9 mouse cellular contexts compared by ENCODE assay signal in the genomic region with DNA sequence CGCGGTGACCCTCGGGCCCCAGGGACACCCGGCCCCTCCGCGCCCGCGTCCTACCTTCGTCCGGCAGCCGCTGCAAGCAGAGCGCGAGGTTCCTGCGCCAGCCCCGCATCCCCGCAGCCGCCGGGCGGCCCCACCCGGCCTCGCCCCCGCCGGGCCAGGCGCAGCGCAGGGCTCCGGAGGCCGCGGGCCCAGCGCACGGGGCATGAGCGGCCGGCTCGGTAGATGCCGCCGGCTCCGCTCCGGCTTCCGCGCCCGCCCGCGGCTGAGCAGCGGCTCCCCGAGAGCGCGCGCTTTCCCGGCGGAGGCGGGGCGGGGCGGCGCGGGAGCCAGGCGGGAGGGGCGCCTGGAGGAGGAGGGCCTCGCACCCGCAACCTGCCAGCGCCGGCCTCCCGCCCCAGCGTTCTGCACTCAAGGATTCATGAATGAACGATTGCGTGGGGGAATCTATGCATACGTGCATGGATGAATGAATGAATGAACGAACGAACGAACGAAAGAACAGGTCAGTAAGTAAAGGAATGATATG. TPM values are rescaled to one million over a fixed set of nuclear protein-coding genes. Genes with fewer than 3 reads are reported as not detected.
A peak's percentile ranks its signal among the peaks of the same experiment; 100 is the strongest.
DNase-seq lines count a peak whose midpoint lies in the region; ATAC-seq lines count a peak whose summit lies in the region.
"Had no signal": no experiment of that assay in that cellular context is flagged by ENCODE, and none has a peak within 500 bp of the region (broad histone marks: within the 10 kb centered on the region; RNA-seq: fewer than 3 reads in every experiment).

No protein-coding gene starts in this region.

- H3K4me1 ChIP-seq in heart, embryonic 11.5 days (ENCODE audit: control insufficient read depth, insufficient read depth, low read length): peaks cover 5% of the 10 kb centered on the region
- peaks cover 31% of the 10 kb centered on the region for H3K4me1 ChIP-seq in hindbrain, embryonic 10.5 days (replicated peaks)
- peaks cover 15% of the 10 kb centered on the region for H3K4me1 ChIP-seq in midbrain, embryonic 11.5 days (ENCODE audit: control insufficient read depth, insufficient read depth, low read length)

- 5% methylated on average over 65 of the region's 69 CpGs for WGBS in heart, embryonic 11.5 days (ENCODE audit: insufficient replicate concordance)
- 6% methylated on average over 69 of the region's 69 CpGs for WGBS in hindbrain, embryonic 10.5 days
- 4% methylated on average over 63 of the region's 69 CpGs for WGBS in midbrain, embryonic 11.5 days

- peaks cover 78% of the 10 kb centered on the region for H3K27me3 ChIP-seq in heart, embryonic 11.5 days (ENCODE audit: control insufficient read depth, insufficient read depth, low read length)
- H3K27me3 ChIP-seq in hindbrain, embryonic 10.5 days (ENCODE audit: insufficient read depth, poor library complexity, severe bottlenecking): peaks cover 81% of the 10 kb centered on the region
- peaks cover 28% of the 10 kb centered on the region for H3K27me3 ChIP-seq in midbrain, embryonic 11.5 days (ENCODE audit: control insufficient read depth, insufficient read depth, low read length)

- ATAC-seq in heart, embryonic 11.5 days (replicated peaks; ENCODE audit: insufficient number of reproducible peaks, low FRiP score, low TSS enrichment): no peak
- ATAC-seq in midbrain, embryonic 11.5 days (ENCODE audit: low FRiP score): peak; percentile 41
- no peak for ATAC-seq in megakaryocyte progenitor cell, adult 5-6 weeks (replicated peaks; ENCODE audit: poor library complexity)

- H3K4me3 ChIP-seq in heart, embryonic 11.5 days (ENCODE audit: low read depth, low read length): peak overlapping the region; percentile 51
- peak overlapping the region; percentile 66 for H3K4me3 ChIP-seq in hindbrain, embryonic 10.5 days
- peak overlapping the region; percentile 55 for H3K4me3 ChIP-seq in midbrain, embryonic 11.5 days (ENCODE audit: low read depth, low read length)

- peak overlapping the region; percentile 95 for H3K4me2 ChIP-seq in heart, embryonic 11.5 days
- peak overlapping the region; percentile 94 for H3K4me2 ChIP-seq in midbrain, embryonic 11.5 days

- H3K36me3 ChIP-seq in heart, embryonic 11.5 days (ENCODE audit: control insufficient read depth, insufficient read depth, low read length): no peaks in the 10 kb centered on the region
- no peaks in the 10 kb centered on the region for H3K36me3 ChIP-seq in hindbrain, embryonic 10.5 days
- H3K36me3 ChIP-seq in midbrain, embryonic 11.5 days (ENCODE audit: control insufficient read depth, insufficient read depth, low read length): no peaks in the 10 kb centered on the region

- no peak for DNase-seq in heart, adult 8-10 months (ENCODE audit: low spot score)
- peak; percentile 53 for DNase-seq in brain, adult 2 months (ENCODE audit: low read depth, low spot score)
- DNase-seq in hindbrain, embryonic 10.5 days (ENCODE audit: low spot score): no peak
- DNase-seq in midbrain, embryonic 11.5 days (ENCODE audit: low spot score, missing footprints): peak; percentile 88
- no peak for DNase-seq in ovary, adult 18-20 months (ENCODE audit: low spot score)
- no peak for DNase-seq in kidney, adult 9 months

- no peak overlapping the region for H3K9ac ChIP-seq in heart, embryonic 11.5 days (ENCODE audit: low read depth, low read length)
- H3K9ac ChIP-seq in midbrain, embryonic 11.5 days (ENCODE audit: low read length): peak overlapping the region; percentile 53

- H3K9me3 ChIP-seq in heart, embryonic 11.5 days (replicated peaks; ENCODE audit: control insufficient read depth, low read length): no peaks in the 10 kb centered on the region
- H3K9me3 ChIP-seq in hindbrain, embryonic 10.5 days: no peaks in the 10 kb centered on the region
- H3K9me3 ChIP-seq in midbrain, embryonic 11.5 days (ENCODE audit: control insufficient read depth, low read length): no peaks in the 10 kb centered on the region

- H3K27ac ChIP-seq in heart, embryonic 11.5 days (ENCODE audit: low read depth, low read length): no peak overlapping the region
- H3K27ac ChIP-seq in hindbrain, embryonic 10.5 days: peak overlapping the region; percentile 66; the same call in 1 of the 2 replicates
- no peak overlapping the region for H3K27ac ChIP-seq in midbrain, embryonic 11.5 days (ENCODE audit: low read depth, low read length)

RNA-seq across cellular contexts. Expression of gene Grip2, which starts 16.6 kb away (rescaled TPM):
- polyA plus RNA-seq in heart, embryonic 11.5 days (2014; fragmentation: Nextera tagmentation; extraction: Ambion mirVana): 4.5 and 6.2 TPM in 2 replicates
- total RNA-seq in heart, adult 8-10 months (2022): 10 to 100 TPM in 1 of 4 experiments, 1 to 10 TPM in 3; 5.2 to 10.4 (median 7.1) TPM
- polyA plus RNA-seq in hindbrain, embryonic 10.5 days (2016; fragmentation: Nextera tagmentation; extraction: Ambion mirVana): 0.36 and 0.71 TPM in 2 replicates
- polyA plus RNA-seq in midbrain, embryonic 11.5 days (2014; fragmentation: Nextera tagmentation; extraction: Ambion mirVana): 0.46 and 0.76 TPM in 2 replicates
- not detected in 2 replicates for total RNA-seq in megakaryocyte progenitor cell, adult 5-6 weeks (2015)
- not detected in 2 replicates for total RNA-seq in megakaryocyte progenitor cell, adult 5-6 weeks (2017)
- total RNA-seq: MEL had no signal

RNA-seq across cellular contexts. Expression of gene Ccdc174, which starts 34.2 kb away (rescaled TPM):
- polyA plus RNA-seq in heart, embryonic 11.5 days (2014; fragmentation: Nextera tagmentation; extraction: Ambion mirVana): 24.2 and 30.2 TPM in 2 replicates
- 10 to 100 TPM in 2 of 4 experiments, 1 to 10 TPM in 2; 6.9 to 14.2 (median 9.4) TPM for total RNA-seq in heart, adult 8-10 months (2022)
- 32.2 and 35.1 TPM in 2 replicates for polyA plus RNA-seq in hindbrain, embryonic 10.5 days (2016; fragmentation: Nextera tagmentation; extraction: Ambion mirVana)
- 50.2 and 52.8 TPM in 2 replicates for polyA plus RNA-seq in midbrain, embryonic 11.5 days (2014; fragmentation: Nextera tagmentation; extraction: Ambion mirVana)
- 35.5 and 36.3 TPM in 2 replicates for total RNA-seq in megakaryocyte progenitor cell, adult 5-6 weeks (2015)
- total RNA-seq in megakaryocyte progenitor cell, adult 5-6 weeks (2017): 38.0 and 54.6 TPM in 2 replicates

RNA-seq across cellular contexts. Expression of gene 4930590J08Rik, which starts 58.9 kb away (rescaled TPM):
- polyA plus RNA-seq in heart, embryonic 11.5 days (2014; fragmentation: Nextera tagmentation; extraction: Ambion mirVana): 0.20 and 0.25 TPM in 2 replicates
- under 1 TPM; 0.14 to 0.83 (median 0.63) TPM for total RNA-seq in heart, adult 8-10 months (2022)
- 0.30 and 0.50 TPM in 2 replicates for polyA plus RNA-seq in hindbrain, embryonic 10.5 days (2016; fragmentation: Nextera tagmentation; extraction: Ambion mirVana)
- polyA plus RNA-seq in midbrain, embryonic 11.5 days (2014; fragmentation: Nextera tagmentation; extraction: Ambion mirVana): 0.45 and 0.62 TPM in 2 replicates
- total RNA-seq in megakaryocyte progenitor cell, adult 5-6 weeks (2015): 0.69 and 0.78 TPM in 2 replicates
- 0.37 TPM in 1 of 2 replicates, not detected in the other for total RNA-seq in megakaryocyte progenitor cell, adult 5-6 weeks (2017)

Comparison
In these comparisons a context has a peak if more than half of its experiments do, and no peak if none do; other contexts are left out.
1. DNase-seq: peak in brain, adult 2 months (single experiment) and midbrain, embryonic 11.5 days (single experiment); none in heart, adult 8-10 months (single experiment), hindbrain, embryonic 10.5 days (single experiment), ovary, adult 18-20 months (single experiment) and kidney, adult 9 months (single experiment).
2. Peak in every context shown above with its lines, with median percentiles within 50 percentile points of each other: H3K4me3 ChIP-seq.